Mouse (Mus musculus): Measurements from ENCODE around the gene Ormdl3. TPM values are rescaled to one million over a fixed set of nuclear protein-coding genes. Genes with fewer than 3 reads are reported as not detected.

Gene Ormdl3
- polyA plus RNA-seq (2015; fragmentation: Nextera tagmentation; extraction: Ambion mirVana) = 49.1 and 50.2 TPM in 2 replicates

GRCm38 (mm10) chr11:98586892-98587563, at the start of gene Ormdl3:
Ormdl3 (minus strand) TSS chr11:98587368.

GRCm38 (mm10) chr11:98625611-98626410, 38.6 kb upstream of the Ormdl3 start, which contains the start of the genes Gm12355 and Gsdma3:
Gm12355 (minus strand) TSS chr11:98625661.
Gsdma3 (plus strand) TSS chr11:98626360.

GRCm38 (mm10) chr11:98597991-98598390, 10.8 kb upstream of the Ormdl3 start, which contains the start of gene Lrrc3c:
Lrrc3c (plus strand) TSS chr11:98598291.

GRCm38 (mm10) chr11:98550975-98551828, 36.0 kb downstream of the Ormdl3 start, which contains the start of gene Zpbp2:
Zpbp2 (plus strand) TSS chr11:98551097.

GRCm38 (mm10) chr11:98545711-98546231, 41.4 kb downstream of the Ormdl3 start, which contains the start of gene Ikzf3:
Ikzf3 (minus strand) TSS chr11:98546031.

Other genes with a start within 250 kb of the Ormdl3 start
- gene Ppp1r1b, start 239.0 kb downstream of the Ormdl3 start, polyA plus RNA-seq (2015; fragmentation: Nextera tagmentation; extraction: Ambion mirVana) = 0.11 TPM in 1 of 2 replicates, not detected in the other
- gene Stard3, start 229.0 kb downstream of the Ormdl3 start, polyA plus RNA-seq (2015; fragmentation: Nextera tagmentation; extraction: Ambion mirVana) = 14.5 and 18.6 TPM in 2 replicates
- gene Tcap, start 203.6 kb downstream of the Ormdl3 start, polyA plus RNA-seq (2015; fragmentation: Nextera tagmentation; extraction: Ambion mirVana) = 0.17 TPM in 1 of 2 replicates, not detected in the other
- gene Pnmt, start 200.9 kb downstream of the Ormdl3 start, polyA plus RNA-seq (2015; fragmentation: Nextera tagmentation; extraction: Ambion mirVana) = not detected in 2 replicates
- 4.9 and 5.2 TPM in 2 replicates for gene Pgap3, start 186.9 kb downstream of the Ormdl3 start, polyA plus RNA-seq (2015; fragmentation: Nextera tagmentation; extraction: Ambion mirVana)
- 19.6 and 20.7 TPM in 2 replicates for gene Erbb2, start 174.9 kb downstream of the Ormdl3 start, polyA plus RNA-seq (2015; fragmentation: Nextera tagmentation; extraction: Ambion mirVana)
- gene Mien1, start 148.4 kb downstream of the Ormdl3 start, polyA plus RNA-seq (2015; fragmentation: Nextera tagmentation; extraction: Ambion mirVana) = 68.4 and 69.1 TPM in 2 replicates
- 18.8 and 21.9 TPM in 2 replicates for gene Grb7, start 141.0 kb downstream of the Ormdl3 start, polyA plus RNA-seq (2015; fragmentation: Nextera tagmentation; extraction: Ambion mirVana)
- gene Ikzf3, start 41.3 kb downstream of the Ormdl3 start, polyA plus RNA-seq (2015; fragmentation: Nextera tagmentation; extraction: Ambion mirVana) = 2.3 and 2.8 TPM in 2 replicates
- 0.16 and 0.56 TPM in 2 replicates for gene Zpbp2, start 36.3 kb downstream of the Ormdl3 start, polyA plus RNA-seq (2015; fragmentation: Nextera tagmentation; extraction: Ambion mirVana)
- not detected in 2 replicates for gene Lrrc3c, start 10.9 kb upstream of the Ormdl3 start, polyA plus RNA-seq (2015; fragmentation: Nextera tagmentation; extraction: Ambion mirVana)
- 0.51 and 0.59 TPM in 2 replicates for gene Gm12355, start 38.3 kb upstream of the Ormdl3 start, polyA plus RNA-seq (2015; fragmentation: Nextera tagmentation; extraction: Ambion mirVana)
- not detected in 2 replicates for gene Gsdma3, start 39.0 kb upstream of the Ormdl3 start, polyA plus RNA-seq (2015; fragmentation: Nextera tagmentation; extraction: Ambion mirVana)
- not detected in 2 replicates for gene Gsdma2, start 59.4 kb upstream of the Ormdl3 start, polyA plus RNA-seq (2015; fragmentation: Nextera tagmentation; extraction: Ambion mirVana)
- gene Gsdma, start 77.0 kb upstream of the Ormdl3 start, polyA plus RNA-seq (2015; fragmentation: Nextera tagmentation; extraction: Ambion mirVana) = 2.4 and 2.8 TPM in 2 replicates
- 117 and 120 TPM in 2 replicates for gene Psmd3, start 95.2 kb upstream of the Ormdl3 start, polyA plus RNA-seq (2015; fragmentation: Nextera tagmentation; extraction: Ambion mirVana)
- 0.72 and 0.96 TPM in 2 replicates for gene Csf3, start 113.9 kb upstream of the Ormdl3 start, polyA plus RNA-seq (2015; fragmentation: Nextera tagmentation; extraction: Ambion mirVana)
- gene Med24, start 142.1 kb upstream of the Ormdl3 start, polyA plus RNA-seq (2015; fragmentation: Nextera tagmentation; extraction: Ambion mirVana) = 16.3 and 20.1 TPM in 2 replicates
- gene Thra, start 153.3 kb upstream of the Ormdl3 start, polyA plus RNA-seq (2015; fragmentation: Nextera tagmentation; extraction: Ambion mirVana) = 24.8 and 25.4 TPM in 2 replicates
- gene Nr1d1, start 188.0 kb upstream of the Ormdl3 start, polyA plus RNA-seq (2015; fragmentation: Nextera tagmentation; extraction: Ambion mirVana) = 6.4 and 9.4 TPM in 2 replicates
- 11.6 and 13.5 TPM in 2 replicates for gene Msl1, start 208.1 kb upstream of the Ormdl3 start, polyA plus RNA-seq (2015; fragmentation: Nextera tagmentation; extraction: Ambion mirVana)
- 16.1 and 18.2 TPM in 2 replicates for gene Casc3, start 217.5 kb upstream of the Ormdl3 start, polyA plus RNA-seq (2015; fragmentation: Nextera tagmentation; extraction: Ambion mirVana)
- gene Rapgefl1, start 249.4 kb upstream of the Ormdl3 start, polyA plus RNA-seq (2015; fragmentation: Nextera tagmentation; extraction: Ambion mirVana) = 1.9 and 2.6 TPM in 2 replicates